Mouse (Mus musculus) thymus, adult 2 months (tissue): Measurements from ENCODE around the gene Trp53rka.

Source experiments
- CTCF ChIP-seq: fragments of 200-500 bp; IDR thresholded peaks from 2 replicates; pipeline ENCODE4 v1.5.1; 2012; ENCODE audit warnings: mild to moderate bottlenecking, control low read depth, low read length, moderate library complexity, borderline replicate concordance; ENCODE audit not compliant: control insufficient read depth, poor library complexity, insufficient read depth; ENCODE audit errors: extremely low read depth
- POLR2A ChIP-seq: fragments of 200-500 bp; IDR thresholded peaks from 2 replicates; pipeline ENCODE4 v1.6.1; 2012; ENCODE audit warnings: mild to moderate bottlenecking, low read length, control low read depth, moderate library complexity; ENCODE audit not compliant: control insufficient read depth, poor library complexity, insufficient read depth; ENCODE audit errors: extremely low read depth

- TF ChIP-seq CTCF (no peak), POLR2A (no peak)
Measured at GRCm38 (mm10) chr2:165533789-165534188, 40.7 kb upstream of the Trp53rka start.
